Mouse (Mus musculus): ENCODE results near the gene Farsb.

DNA sequence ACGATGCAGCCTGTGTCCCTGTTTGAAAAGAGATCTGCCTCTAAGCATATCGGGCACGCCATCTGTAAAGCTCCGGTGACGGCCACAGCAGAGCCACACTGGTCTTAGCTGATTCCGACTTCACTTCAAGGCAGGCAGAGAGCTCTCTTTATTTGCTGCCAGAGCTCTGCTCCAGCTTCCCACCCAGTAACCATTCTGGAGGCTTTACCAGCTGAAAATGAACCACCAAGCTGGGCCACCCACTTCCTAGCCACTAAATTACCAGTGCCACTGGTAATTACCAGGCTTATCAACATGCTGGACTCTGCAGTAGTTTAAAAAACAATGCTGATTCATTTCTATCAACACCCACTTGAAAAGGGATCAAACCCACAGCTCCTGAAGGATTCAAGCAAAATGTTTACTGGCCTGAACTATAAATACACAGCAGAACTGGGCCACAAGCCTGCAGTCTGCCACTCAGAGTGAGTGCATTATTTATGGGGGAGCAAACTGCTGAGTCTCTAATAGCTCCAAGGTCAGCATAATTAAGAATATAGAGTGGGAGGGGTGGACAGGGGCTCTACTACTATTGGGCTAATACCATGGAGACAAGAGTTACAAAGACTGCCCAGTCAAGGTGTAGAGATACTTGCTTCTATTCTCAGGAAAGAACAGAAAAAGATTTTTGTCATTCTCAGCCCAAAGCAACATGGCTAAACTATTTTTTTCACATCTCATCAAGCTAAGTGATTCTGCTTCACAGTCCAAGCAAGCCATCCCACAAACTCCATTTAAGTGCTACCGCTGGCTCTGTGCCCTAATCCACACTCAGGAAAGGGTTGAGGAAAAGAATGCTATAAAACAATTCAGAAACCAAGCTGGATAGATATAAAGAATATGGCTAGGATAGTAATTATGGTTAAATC, 62.6 kb downstream of the Farsb start:
- TF ChIP-seq POLR2A (IDR thresholded peaks at IDR 0.05; ENCODE audit: borderline replicate concordance, extremely low read depth, low read depth, low read length), result no peak
- no peak for TF ChIP-seq CTCF (IDR thresholded peaks at IDR 0.05; ENCODE audit: insufficient read depth, low read length)

Measured in lung, adult 2 months (tissue).